Mouse (Mus musculus): ENCODE measurements around the gene St6galnac5.

GRCm38 (mm10) chr3:152961855-152962376 lies 20.1 kb downstream of the St6galnac5 start:
- TF ChIP-seq CTCF (IDR thresholded peaks at IDR 0.05; ENCODE audit: low read depth, low read length) (no peak), POLR2A (IDR thresholded peaks at IDR 0.05; ENCODE audit: insufficient read depth, low read length) (no peak)

All from ES-Bruce4 (cell line).